Mouse (Mus musculus): Measurements from ENCODE around the gene Nova2.

Gene Nova2

DNA sequence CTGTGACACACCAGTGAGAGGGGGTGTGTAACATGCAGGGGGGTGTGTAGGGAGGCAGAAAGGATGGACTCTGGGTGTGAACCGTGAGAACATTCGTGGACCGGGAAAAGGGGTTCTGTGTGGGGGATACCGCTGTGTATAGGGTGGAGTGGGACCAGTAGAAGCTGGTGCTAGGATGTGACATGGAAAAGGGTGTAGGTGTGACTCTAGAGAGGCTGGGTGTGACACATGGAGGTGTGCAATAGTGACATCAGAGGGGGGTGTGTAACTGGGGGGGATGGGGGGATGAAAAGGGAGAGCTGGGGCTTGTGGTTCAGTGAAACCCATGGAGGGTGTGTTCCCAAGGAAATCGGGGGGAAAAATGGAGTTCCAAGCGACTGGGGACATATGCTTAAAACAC lies 1.2 kb downstream of the Nova2 start:
- Histone ChIP-seq H3K9me3 (ENCODE audit: low read length) (no peaks in the 10 kb centered on the region), H3K4me1 (replicated peaks; ENCODE audit: low read depth, low read length) (peaks cover 56% of the 10 kb centered on the region), H3K4me3 (replicated peaks; ENCODE audit: low read length) (peak overlapping the region; percentile 80), H3K36me3 (ENCODE audit: insufficient read depth, low read length) (no peaks in the 10 kb centered on the region), H3K27me3 (ENCODE audit: insufficient read depth, low read length) (peaks cover 26% of the 10 kb centered on the region)
- TF ChIP-seq NANOG (IDR thresholded peaks at IDR 0.05; ENCODE audit: borderline replicate concordance, low read length) (no peak), CTCF (conservative IDR thresholded peaks at IDR 0.05; ENCODE audit: low read length) (no peak), POU5F1 (IDR thresholded peaks at IDR 0.05; ENCODE audit: borderline replicate concordance, low read length) (no peak)

GRCm38 (mm10) chr7:18927759-18928158 lies 2.1 kb downstream of the Nova2 start:
- H3K9me3 ChIP-seq (ENCODE audit: low read length) = no peaks in the 10 kb centered on the region
- H3K4me1 ChIP-seq (replicated peaks; ENCODE audit: low read depth, low read length) = peaks cover 52% of the 10 kb centered on the region
- TF ChIP-seq CTCF (conservative IDR thresholded peaks at IDR 0.05; ENCODE audit: low read length) (no peak), NANOG (IDR thresholded peaks at IDR 0.05; ENCODE audit: borderline replicate concordance, low read length) (no peak), POU5F1 (IDR thresholded peaks at IDR 0.05; ENCODE audit: borderline replicate concordance, low read length) (no peak)

DNA sequence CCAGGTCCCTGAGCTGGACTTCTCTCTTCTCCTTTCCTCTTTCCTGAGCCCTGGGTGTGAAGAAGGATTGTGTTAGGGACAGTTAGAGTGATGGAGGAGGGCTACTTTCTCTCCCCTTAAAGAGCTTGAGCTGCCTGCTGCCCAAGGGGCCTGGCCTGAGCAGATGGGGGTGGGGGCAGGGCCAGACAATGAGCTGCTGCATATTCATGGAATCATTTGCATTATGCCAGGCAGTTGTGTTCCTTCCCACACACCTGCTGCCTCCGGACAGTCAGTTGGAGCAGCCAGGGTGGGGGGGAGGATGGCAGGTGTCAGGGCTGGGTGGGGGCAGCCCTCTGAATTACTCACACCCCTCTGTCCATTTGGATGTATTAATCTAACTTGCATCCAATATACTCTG lies 16.7 kb downstream of the Nova2 start:
- Histone ChIP-seq H3K4me1 (replicated peaks; ENCODE audit: low read depth, low read length) (peaks cover 38% of the 10 kb centered on the region), H3K9me3 (ENCODE audit: low read length) (peaks cover 17% of the 10 kb centered on the region; the same call in 1 of the 2 replicates), H3K36me3 (ENCODE audit: insufficient read depth, low read length) (no peaks in the 10 kb centered on the region; the same call in 1 of the 2 replicates), H3K4me3 (replicated peaks; ENCODE audit: low read length) (no peak overlapping the region), H3K27me3 (ENCODE audit: insufficient read depth, low read length) (peaks cover 27% of the 10 kb centered on the region)
- TF ChIP-seq POU5F1 (IDR thresholded peaks at IDR 0.05; ENCODE audit: borderline replicate concordance, low read length) = no peak
- TF ChIP-seq CTCF (conservative IDR thresholded peaks at IDR 0.05; ENCODE audit: low read length) = no peak
- no peak for TF ChIP-seq NANOG (IDR thresholded peaks at IDR 0.05; ENCODE audit: borderline replicate concordance, low read length)

More at GRCm38 (mm10) chr7:18927759-18928158, 2.1 kb downstream of the Nova2 start:
- H3K36me3 ChIP-seq (ENCODE audit: insufficient read depth, low read length) = no peaks in the 10 kb centered on the region
- peaks cover 26% of the 10 kb centered on the region for H3K27me3 ChIP-seq (ENCODE audit: insufficient read depth, low read length)
- no peak overlapping the region for H3K4me3 ChIP-seq (replicated peaks; ENCODE audit: low read length)

GRCm38 (mm10) chr7:18942815-18943214 lies 17.1 kb downstream of the Nova2 start:
- no peak for TF ChIP-seq NANOG (IDR thresholded peaks at IDR 0.05; ENCODE audit: borderline replicate concordance, low read length)
- TF ChIP-seq CTCF (conservative IDR thresholded peaks at IDR 0.05; ENCODE audit: low read length) = no peak
- TF ChIP-seq POU5F1 (IDR thresholded peaks at IDR 0.05; ENCODE audit: borderline replicate concordance, low read length) = no peak
- H3K36me3 ChIP-seq (ENCODE audit: insufficient read depth, low read length) = no peaks in the 10 kb centered on the region; the same call in 1 of the 2 replicates

GRCm38 (mm10) chr7:18948151-18948550 lies 22.5 kb downstream of the Nova2 start:
- H3K36me3 ChIP-seq (ENCODE audit: insufficient read depth, low read length) = no peaks in the 10 kb centered on the region; the same call in 1 of the 2 replicates
- H3K4me3 ChIP-seq (replicated peaks; ENCODE audit: low read length) = no peak overlapping the region; the same call in 1 of the 2 replicates
- H3K9me3 ChIP-seq (ENCODE audit: low read length) = peaks cover 7% of the 10 kb centered on the region; the same call in 1 of the 2 replicates
- H3K4me1 ChIP-seq (replicated peaks; ENCODE audit: low read depth, low read length) = peaks cover 51% of the 10 kb centered on the region
- H3K27me3 ChIP-seq (ENCODE audit: insufficient read depth, low read length) = peaks cover 22% of the 10 kb centered on the region
- TF ChIP-seq POU5F1 (IDR thresholded peaks at IDR 0.05; ENCODE audit: borderline replicate concordance, low read length) = no peak
- TF ChIP-seq CTCF (conservative IDR thresholded peaks at IDR 0.05; ENCODE audit: low read length) = no peak
- TF ChIP-seq NANOG (IDR thresholded peaks at IDR 0.05; ENCODE audit: borderline replicate concordance, low read length) = no peak

More at GRCm38 (mm10) chr7:18942815-18943214, 17.1 kb downstream of the Nova2 start:
- Histone ChIP-seq H3K4me1 (replicated peaks; ENCODE audit: low read depth, low read length) (peaks cover 43% of the 10 kb centered on the region), H3K4me3 (replicated peaks; ENCODE audit: low read length) (no peak overlapping the region), H3K27me3 (ENCODE audit: insufficient read depth, low read length) (peaks cover 27% of the 10 kb centered on the region), H3K9me3 (ENCODE audit: low read length) (peaks cover 13% of the 10 kb centered on the region; the same call in 1 of the 2 replicates)

GRCm38 (mm10) chr7:18949781-18950522 lies 24.3 kb downstream of the Nova2 start:
- H3K9me3 ChIP-seq (ENCODE audit: low read length) = peaks cover 7% of the 10 kb centered on the region; the same call in 1 of the 2 replicates
- TF ChIP-seq NANOG (IDR thresholded peaks at IDR 0.05; ENCODE audit: borderline replicate concordance, low read length) (no peak), POU5F1 (IDR thresholded peaks at IDR 0.05; ENCODE audit: borderline replicate concordance, low read length) (no peak), CTCF (conservative IDR thresholded peaks at IDR 0.05; ENCODE audit: low read length) (no peak)
- 0 out of 2 replicates have a peak overlapping the region, but pooled peaks have one; percentile 68 for H3K4me3 ChIP-seq (replicated peaks; ENCODE audit: low read length)

DNA sequence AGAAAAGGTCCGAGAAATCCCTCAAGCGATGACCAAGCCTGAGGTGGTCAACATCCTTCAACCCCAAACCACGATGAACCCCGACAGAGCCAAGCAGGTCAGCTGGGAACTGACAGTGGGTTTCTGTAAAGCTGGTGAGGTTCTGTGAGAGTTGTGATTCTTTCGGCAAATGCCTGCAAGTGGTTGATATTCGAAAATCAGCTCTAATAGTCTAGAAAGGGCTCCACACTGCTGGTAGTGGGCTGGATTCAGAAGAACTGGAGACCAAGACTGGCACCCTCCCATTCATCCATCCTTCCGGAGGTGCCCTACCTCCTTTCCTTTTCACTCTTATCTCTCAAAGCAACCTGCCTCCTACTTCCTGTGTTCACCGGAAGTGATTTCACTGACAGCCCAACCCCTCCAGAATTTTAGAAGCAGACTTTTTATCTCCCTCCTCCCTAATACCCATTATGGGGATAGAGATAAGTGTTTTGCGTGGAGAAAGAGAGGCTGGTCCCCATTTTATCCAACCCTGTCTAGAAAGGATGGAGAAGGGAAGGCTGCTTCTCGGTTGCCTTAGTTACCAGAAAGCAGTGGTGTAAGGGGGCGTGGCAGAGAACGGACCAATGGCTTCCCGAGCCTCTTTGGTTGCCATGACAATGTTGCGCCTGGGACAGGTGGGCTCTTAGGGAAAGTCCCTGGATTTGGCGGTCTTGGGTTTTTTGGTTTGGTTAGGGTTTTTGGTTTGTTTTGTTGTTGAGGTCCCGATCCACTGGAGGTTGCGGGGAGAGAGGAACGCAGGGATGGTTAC lies 25.0 kb downstream of the Nova2 start:
- H3K27me3 ChIP-seq (ENCODE audit: insufficient read depth, low read length) = peaks cover 28% of the 10 kb centered on the region
- TF ChIP-seq NANOG (IDR thresholded peaks at IDR 0.05; ENCODE audit: borderline replicate concordance, low read length) = no peak
- TF ChIP-seq CTCF (conservative IDR thresholded peaks at IDR 0.05; ENCODE audit: low read length) = no peak
- TF ChIP-seq POU5F1 (IDR thresholded peaks at IDR 0.05; ENCODE audit: borderline replicate concordance, low read length) = no peak

More at GRCm38 (mm10) chr7:18949781-18950522, 24.3 kb downstream of the Nova2 start:
- H3K4me1 ChIP-seq (replicated peaks; ENCODE audit: low read depth, low read length) = peaks cover 50% of the 10 kb centered on the region
- peaks cover 21% of the 10 kb centered on the region for H3K27me3 ChIP-seq (ENCODE audit: insufficient read depth, low read length)
- H3K36me3 ChIP-seq (ENCODE audit: insufficient read depth, low read length) = no peaks in the 10 kb centered on the region; the same call in 1 of the 2 replicates

DNA sequence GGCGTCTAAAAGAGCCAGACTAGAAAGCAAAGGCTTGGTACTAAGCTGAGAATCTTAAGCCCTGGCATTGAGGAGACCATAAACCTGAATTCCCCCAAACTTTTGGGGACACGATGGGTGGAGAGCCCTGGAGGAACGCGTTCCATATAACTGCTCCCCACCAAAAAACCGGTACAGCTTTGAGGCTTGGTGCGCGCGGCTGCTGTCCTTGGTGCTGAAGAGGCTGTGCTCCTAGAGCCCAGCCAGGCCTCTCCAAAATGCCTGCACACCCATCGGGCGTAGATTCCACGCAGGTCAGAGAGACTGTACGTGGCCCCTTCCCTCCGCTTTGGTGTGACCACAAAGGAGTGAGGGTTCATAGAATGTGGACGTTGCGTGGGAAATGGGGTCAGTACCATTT lies 25.7 kb downstream of the Nova2 start:
- Histone ChIP-seq H3K36me3 (ENCODE audit: insufficient read depth, low read length) (no peaks in the 10 kb centered on the region), H3K4me3 (replicated peaks; ENCODE audit: low read length) (peak overlapping the region; percentile 68), H3K9me3 (ENCODE audit: low read length) (no peaks in the 10 kb centered on the region), H3K4me1 (replicated peaks; ENCODE audit: low read depth, low read length) (peaks cover 48% of the 10 kb centered on the region), H3K27me3 (ENCODE audit: insufficient read depth, low read length) (peaks cover 34% of the 10 kb centered on the region)
- TF ChIP-seq CTCF (conservative IDR thresholded peaks at IDR 0.05; ENCODE audit: low read length) (no peak), POU5F1 (IDR thresholded peaks at IDR 0.05; ENCODE audit: borderline replicate concordance, low read length) (no peak), NANOG (IDR thresholded peaks at IDR 0.05; ENCODE audit: borderline replicate concordance, low read length) (no peak)

More for the DNA sequence above, 25.0 kb downstream of the Nova2 start:
- H3K4me1 ChIP-seq (replicated peaks; ENCODE audit: low read depth, low read length) = peaks cover 50% of the 10 kb centered on the region
- peak overlapping the region; percentile 68 for H3K4me3 ChIP-seq (replicated peaks; ENCODE audit: low read length)
- H3K9me3 ChIP-seq (ENCODE audit: low read length) = no peaks in the 10 kb centered on the region
- H3K36me3 ChIP-seq (ENCODE audit: insufficient read depth, low read length) = no peaks in the 10 kb centered on the region

Measured in E14TG2a.4 (cell line).